Mouse (Mus musculus): ENCODE results near the gene Sox12.
"Not testable (repeated sequence)": the region's sequence is repeated elsewhere in the genome, so short reads cannot be mapped to it uniquely, and the experiment has no call there.

Sox12 gene

GRCm38 (mm10) chr2:152397680-152398435 is at the start of gene Sox12:
Gene Sox12, minus strand, starts transcription at chr2:152398063.
- DNase-seq (ENCODE audit: low read depth in 1 of 2, low spot score in 2 of 2) = peak; percentile 68 to 84

- DNase-seq (ENCODE audit: low read depth in 1 of 2, low spot score in 2 of 2) = no peak
These were observed 49.6 kb upstream of the Sox12 start for GRCm38 (mm10) chr2:152447461-152447860.

GRCm38 (mm10) chr2:152446642-152447041 is 48.8 kb upstream of the Sox12 start:
- DNase-seq (ENCODE audit: low read depth in 1 of 2, low spot score in 2 of 2) = no peak

DNA sequence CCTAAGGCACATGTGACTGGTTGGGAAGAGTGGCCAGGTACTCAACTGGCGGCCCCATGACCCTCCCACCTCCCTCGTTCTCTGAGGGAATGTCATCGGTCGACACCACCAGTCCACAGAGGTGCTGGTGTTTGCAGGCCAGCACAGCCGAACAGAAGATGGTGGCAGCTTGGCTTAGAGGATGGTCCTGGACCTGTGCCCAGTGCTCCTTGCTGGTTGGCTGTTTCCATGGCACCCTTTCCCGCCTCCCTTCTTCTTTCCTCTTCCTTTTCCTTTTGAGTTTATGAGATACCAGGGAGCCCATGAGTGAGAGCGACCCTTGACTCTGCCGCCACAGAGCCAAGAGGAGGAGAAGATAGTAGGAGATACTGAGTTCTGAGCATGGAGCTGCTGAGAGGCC is 45.4 kb upstream of the Sox12 start:
- DNase-seq (ENCODE audit: low read depth in 1 of 2, low spot score in 2 of 2) = no peak

DNA sequence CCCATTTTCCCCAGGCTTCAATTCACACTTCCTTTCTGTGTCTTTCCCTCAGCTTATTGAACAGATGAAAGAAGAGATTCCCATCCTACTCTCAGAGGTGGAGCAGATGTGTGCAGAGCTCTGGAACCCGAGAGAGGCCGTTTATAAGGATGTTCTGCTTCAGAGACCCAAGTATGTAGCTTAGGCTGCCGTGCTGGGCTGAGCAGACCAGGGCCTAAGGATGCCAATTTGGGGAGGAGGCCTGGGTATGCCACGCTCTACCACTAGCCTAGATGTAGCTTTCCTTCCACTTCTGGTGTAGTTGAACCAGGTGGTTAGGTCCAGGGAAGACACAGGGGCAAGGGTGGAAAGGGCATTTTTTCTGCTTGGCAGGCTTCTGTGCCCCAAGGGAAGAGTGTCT is 44.5 kb upstream of the Sox12 start:
- no peak for DNase-seq (ENCODE audit: low read depth in 1 of 2, low spot score in 2 of 2)

- no peak for DNase-seq (ENCODE audit: low read depth in 1 of 2, low spot score in 2 of 2)
These were observed 42.0 kb upstream of the Sox12 start for GRCm38 (mm10) chr2:152439833-152440232.

GRCm38 (mm10) chr2:152438963-152439362 is 41.1 kb upstream of the Sox12 start:
- no peak for DNase-seq (ENCODE audit: low read depth in 1 of 2, low spot score in 2 of 2)

DNA sequence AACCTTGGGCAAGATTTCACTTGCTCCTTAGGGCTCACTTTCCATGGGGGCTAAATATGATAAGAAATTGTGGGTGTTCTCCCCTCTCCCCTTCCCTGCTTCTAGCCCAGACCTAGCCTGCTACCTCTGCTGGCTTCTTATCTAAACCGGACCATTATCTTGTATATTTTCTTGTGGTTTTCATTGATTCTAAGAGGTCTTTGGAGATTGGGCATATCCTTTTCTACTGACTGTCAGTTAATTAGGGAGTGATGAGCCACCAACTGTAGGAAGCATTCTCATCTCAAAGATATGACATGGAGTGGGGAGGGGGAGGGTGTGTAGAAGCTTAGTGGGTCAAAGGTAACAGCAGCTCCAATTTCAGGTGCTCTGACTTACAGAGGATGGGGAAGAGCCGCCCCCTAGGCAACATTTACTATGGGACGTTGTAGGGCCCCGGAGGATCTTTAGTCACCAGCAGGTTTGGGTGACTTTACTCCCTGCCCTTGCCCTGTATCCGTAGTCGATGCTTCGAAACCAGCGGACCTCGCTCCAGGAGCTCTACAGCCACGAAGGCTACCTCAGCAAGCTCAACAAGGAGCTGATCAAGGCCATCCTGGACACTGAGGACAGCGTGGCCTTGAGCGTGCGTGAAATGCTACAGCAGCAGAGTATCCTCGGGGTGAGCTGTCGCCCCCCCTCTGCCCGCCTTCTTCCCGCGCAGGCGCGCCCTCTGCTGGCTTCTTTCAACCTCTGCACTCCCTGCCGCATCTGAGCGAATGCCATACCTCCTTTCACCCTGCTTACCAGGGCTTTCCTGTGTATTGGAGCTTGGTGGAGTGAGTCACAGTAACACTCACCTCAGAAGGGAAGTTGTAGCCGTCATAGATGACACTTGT is 39.4 kb upstream of the Sox12 start:
- peak in 1 of 2 experiments; percentile 53 for DNase-seq (ENCODE audit: low read depth in 1 of 2, low spot score in 2 of 2)

- DNase-seq (ENCODE audit: low read depth in 1 of 2, low spot score in 2 of 2) = no peak
These were observed 38.6 kb upstream of the Sox12 start for GRCm38 (mm10) chr2:152436405-152436901.

DNA sequence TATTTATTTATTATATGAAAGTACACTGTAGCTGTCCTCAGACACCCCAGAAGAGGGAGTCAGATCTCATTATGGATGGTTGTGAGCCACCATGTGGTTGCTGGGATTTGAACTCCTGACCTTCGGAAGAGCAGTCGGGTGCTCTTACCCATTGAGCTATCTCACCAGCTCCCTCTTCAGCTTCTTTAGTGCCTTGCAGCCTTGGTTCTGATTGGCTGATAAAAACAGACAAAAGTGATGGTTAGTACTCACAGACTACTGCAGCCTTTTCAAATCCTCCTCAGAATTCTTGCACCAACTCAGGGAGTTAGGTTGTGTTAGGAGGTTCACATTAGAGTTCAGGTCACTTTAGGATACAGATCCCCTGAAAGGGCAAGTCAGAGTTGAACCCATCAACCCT is 30.6 kb upstream of the Sox12 start:
- not testable (repeated sequence) for DNase-seq (ENCODE audit: low read depth in 1 of 2, low spot score in 2 of 2)

DNA sequence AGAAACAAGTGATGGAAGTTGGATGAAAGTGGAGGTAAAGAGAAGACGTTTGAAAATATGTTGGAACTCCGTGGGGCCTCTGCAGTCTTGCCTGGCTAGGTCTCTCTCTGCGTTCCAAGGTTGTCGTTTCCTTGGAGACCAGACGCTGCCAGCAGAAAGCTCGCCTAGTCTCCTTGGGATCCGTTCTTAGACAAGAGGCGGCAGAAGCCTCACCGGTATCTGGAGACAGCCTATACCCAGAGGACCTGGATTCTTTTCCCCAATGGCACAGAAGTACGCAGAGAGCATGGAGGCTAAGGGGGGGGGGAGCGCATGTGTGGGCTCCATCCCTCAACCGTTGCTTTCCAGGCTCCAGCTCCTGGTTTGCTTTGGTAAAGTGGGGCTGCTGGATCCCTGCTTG is 29.6 kb upstream of the Sox12 start:
- DNase-seq (ENCODE audit: low read depth in 1 of 2, low spot score in 2 of 2) = no peak

DNA sequence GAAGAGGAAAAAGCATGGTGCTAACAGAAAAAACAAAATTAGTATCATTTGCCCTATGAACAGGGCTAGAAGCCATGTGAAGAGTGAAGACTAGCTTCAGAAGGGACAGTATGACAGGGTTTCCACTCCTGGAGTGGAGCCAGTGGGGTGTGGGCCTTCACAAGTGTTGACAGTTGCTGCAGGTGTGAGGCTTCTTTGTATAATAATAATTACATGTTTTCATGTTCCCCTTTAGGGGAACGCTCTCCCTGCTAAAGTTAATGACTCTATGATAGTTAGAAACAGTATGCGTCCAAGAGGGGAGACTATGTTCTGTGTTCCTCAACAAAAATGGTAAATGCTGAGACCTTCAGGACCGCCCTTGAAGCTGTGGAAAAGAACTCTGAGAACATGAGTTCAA is 17.9 kb upstream of the Sox12 start:
- DNase-seq (ENCODE audit: low read depth in 1 of 2, low spot score in 2 of 2) = no peak

GRCm38 (mm10) chr2:152415287-152415686 is 17.4 kb upstream of the Sox12 start, which contains the start of gene 6820408C15Rik:
Gene 6820408C15Rik, plus strand, starts transcription at chr2:152415587.
- no peak for DNase-seq (ENCODE audit: low read depth in 1 of 2, low spot score in 2 of 2)

DNA sequence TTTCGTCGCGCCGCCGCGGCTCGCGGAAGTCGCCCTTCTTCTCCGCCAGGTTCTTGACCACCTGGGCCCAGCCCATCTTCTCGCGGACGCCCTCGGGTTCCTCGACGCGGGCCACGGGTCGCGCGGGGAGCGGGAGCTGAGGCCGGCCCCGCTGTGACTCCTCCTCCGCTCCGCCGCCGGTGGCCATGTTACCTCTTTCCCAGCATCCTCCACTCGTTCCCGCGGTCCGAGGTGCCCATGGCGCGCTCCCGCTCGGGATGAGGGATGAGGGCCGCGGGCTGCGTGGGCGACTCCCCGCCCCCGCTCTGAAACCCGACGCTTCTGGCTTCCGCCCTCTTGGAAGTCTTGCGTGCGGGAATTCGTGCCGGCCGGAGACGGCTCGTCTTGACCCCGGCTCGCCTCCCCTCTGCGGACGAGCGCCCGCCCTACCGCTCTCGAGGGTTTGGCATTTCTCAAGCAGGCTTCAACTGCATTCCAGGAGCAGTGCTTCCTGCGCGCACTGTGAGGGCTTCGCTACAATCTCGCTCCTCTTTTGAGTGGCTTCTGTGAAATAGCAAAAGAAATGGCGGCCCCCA is 16.8 kb upstream of the Sox12 start, which contains the start of gene Zcchc3:
Zcchc3 (minus strand) TSS at position 437 of the 575 bp plus-strand sequence.
- no peak for DNase-seq (ENCODE audit: low read depth in 1 of 2, low spot score in 2 of 2)

DNA sequence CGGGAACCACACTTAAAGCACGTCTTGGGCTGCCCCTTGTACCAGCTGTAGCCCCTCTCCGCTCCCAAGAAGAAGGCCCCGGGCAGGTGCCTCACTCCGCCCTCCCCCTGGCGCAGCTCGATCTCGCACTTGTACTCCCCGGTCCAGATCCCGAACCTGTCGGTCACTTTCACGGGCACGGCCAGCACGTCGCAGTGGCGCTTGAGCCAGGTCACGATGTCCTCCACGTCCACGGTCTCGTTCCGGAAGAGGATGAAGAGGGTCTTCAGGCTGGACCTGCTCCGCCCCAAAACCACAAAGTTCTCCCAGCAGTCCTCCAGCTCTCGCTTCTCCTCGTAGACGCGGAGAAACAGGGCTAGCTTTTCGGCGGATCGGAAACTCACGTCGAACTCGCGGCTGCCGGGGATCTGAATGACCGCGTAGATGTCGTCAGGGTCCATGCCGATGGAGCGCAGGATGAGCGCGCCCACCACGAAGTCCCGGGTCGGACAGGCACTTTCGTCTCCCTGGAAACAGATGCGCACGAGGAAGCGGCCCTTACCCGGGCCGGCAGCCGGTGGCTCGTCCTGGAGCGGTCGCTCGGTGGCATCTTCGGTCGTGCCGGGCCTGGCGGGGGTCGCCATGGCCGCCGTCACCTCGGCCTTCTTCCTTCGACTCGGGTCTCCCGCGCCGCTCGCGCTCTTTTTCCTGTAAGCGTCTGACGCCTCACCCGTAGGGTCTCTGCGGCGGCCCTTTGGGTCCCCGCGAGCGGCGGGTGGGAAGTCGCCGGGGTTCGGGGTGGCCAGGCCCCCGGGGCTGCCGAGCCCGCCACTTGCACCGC is 16.1 kb upstream of the Sox12 start:
- no peak for DNase-seq (ENCODE audit: low read depth in 1 of 2, low spot score in 2 of 2)

DNA sequence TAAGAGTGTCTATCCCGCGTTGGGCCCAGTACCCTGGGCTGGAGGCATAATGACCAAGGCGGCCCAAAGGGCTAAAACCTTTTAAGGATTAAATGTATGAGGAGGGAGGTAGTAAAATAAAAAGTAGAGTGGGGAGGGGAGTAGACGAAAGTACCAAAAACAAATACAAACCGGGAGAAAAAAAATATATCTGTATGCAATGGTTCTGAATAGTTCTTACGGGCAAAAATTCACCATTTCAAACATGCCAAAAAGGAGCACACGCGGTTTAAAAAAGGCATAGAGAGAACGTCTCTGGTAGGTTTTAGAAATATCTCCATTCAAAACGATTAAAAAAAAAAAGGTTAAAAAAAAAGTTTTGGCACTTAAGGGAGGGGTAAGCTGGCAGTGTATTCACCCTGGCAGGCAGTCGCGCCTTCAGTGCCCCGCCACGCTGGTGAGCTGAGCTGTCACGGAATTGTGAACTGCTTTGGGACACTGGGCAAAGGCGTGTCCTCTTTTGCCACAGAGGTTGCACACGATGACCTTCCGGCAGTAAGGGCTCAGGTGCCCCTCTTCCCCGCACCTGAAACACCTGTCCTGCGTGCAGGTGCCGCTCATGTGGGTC is 15.4 kb upstream of the Sox12 start:
- DNase-seq (ENCODE audit: low read depth in 1 of 2, low spot score in 2 of 2) = no peak

- no peak for DNase-seq (ENCODE audit: low read depth in 1 of 2, low spot score in 2 of 2)
These were observed 14.8 kb upstream of the Sox12 start for GRCm38 (mm10) chr2:152412526-152413157.

- DNase-seq (ENCODE audit: low read depth in 1 of 2, low spot score in 2 of 2) = no peak
These were observed 13.6 kb upstream of the Sox12 start for GRCm38 (mm10) chr2:152411471-152411870.

- DNase-seq (ENCODE audit: low read depth in 1 of 2, low spot score in 2 of 2) = no peak
These were observed 13.1 kb upstream of the Sox12 start for GRCm38 (mm10) chr2:152410971-152411371.

DNA sequence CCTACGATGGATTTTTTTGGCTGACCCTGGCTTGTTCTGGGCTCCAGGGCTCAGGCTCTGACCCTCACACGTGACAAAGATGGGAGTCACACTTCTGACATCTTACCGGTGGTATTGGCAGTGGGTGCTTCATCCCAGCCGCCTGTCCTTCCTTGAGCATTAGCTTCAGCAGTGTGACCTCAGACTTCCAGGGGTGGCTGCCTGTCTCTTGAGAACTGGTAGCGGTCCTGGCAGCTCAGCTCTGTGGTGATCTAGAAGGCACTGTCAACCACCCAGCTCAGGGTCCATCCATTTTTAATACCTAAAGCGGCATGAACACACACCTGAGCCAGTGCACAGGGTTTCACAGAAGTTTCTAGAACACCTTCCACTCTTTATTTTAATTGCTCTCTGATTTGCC is 11.9 kb upstream of the Sox12 start:
- DNase-seq (ENCODE audit: low read depth in 1 of 2, low spot score in 2 of 2) = no peak
